Mouse (Mus musculus) brown adipose tissue, adult 24 weeks (tissue): ENCODE measurements around the gene Txnl4b. TPM values are rescaled to one million over a fixed set of nuclear protein-coding genes. Genes with fewer than 3 reads are reported as not detected.

ENCODE experiments used
- H3K27ac ChIP-seq: fragments of 200-500 bp; replicated peaks from 2 replicates; pipeline ENCODE4 v1.5.1; 2012; ENCODE audit warnings: low read depth, mild to moderate bottlenecking, low read length
- H3K4me1 ChIP-seq: fragments of 200-500 bp; 2 replicates; pipeline ENCODE4 v1.6.1; 2012; ENCODE audit warnings: low read length, mixed read lengths; ENCODE audit not compliant: control insufficient read depth, insufficient read depth, insufficient read length
- H3K4me3 ChIP-seq: fragments of 200-500 bp; 2 replicates; pipeline ENCODE4 v1.5.1; 2012; ENCODE audit warnings: low read depth, mild to moderate bottlenecking, low read length, moderate library complexity; ENCODE audit not compliant: insufficient read depth
- polyA plus RNA-seq: library from polyadenylated mRNA; stranded (reverse); fragments of >200 nt; gene quantifications from 2 replicates; pipeline ENCODE4 v1.2.4, GENCODE M21; 2012; ENCODE audit not compliant: missing spikeins, insufficient read depth, insufficient read length

Gene Txnl4b
- 21.2 and 29.4 TPM in 2 replicates for polyA plus RNA-seq

DNA sequence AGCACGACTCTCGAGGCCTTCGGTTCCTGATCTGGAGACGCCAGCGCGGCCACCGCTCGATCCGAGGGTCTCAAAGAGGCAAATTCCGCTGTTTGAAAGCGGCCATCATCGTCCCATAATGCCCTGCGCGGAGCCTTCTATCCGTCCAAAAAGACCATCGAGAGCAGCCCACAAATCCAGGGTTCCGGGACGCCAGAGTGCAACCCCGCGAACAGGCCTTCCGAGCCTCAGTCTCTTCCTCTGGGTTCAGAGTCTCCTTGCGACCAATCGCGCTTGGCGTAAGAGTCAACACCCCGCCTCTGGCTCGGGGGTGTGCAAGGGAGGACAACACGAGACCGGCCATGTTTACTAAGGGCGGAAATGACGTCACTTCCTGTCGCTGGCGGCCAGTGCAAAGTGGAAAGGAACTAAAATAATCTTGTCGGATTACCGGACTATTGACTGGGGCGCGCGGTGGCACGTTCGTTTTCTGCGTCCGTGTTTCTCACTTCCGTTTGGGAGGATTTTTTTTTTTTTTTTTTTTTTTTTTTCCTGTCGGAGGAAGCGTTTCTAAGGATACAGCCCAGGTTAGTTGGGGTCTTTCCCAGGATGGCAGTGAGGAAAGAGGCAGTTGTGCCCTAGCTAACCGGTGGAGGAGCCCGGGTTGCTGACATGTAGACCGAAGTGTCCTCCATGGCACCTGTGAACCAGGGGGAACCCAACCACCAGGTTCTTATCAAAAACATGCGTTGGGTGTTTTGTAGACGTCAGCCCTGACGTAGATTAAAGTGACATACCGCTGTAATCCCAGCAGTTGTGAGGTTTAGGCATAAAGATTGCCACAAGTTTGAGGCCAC lies at the start of gene Txnl4b, which contains the start of gene Dhx38:
Gene Txnl4b, plus strand, starts transcription at position 395 of the 836 bp plus-strand sequence.
Gene Dhx38, minus strand, starts transcription at position 364 of the 836 bp plus-strand sequence.
- peak within 1 kb of the TSS; percentile 91 for H3K27ac ChIP-seq
- H3K4me1 ChIP-seq, result peaks cover 4% of the 10 kb centered on the region; the same call in 1 of the 2 replicates
- H3K4me3 ChIP-seq, result peak within 1 kb of the TSS; percentile 81

DNA sequence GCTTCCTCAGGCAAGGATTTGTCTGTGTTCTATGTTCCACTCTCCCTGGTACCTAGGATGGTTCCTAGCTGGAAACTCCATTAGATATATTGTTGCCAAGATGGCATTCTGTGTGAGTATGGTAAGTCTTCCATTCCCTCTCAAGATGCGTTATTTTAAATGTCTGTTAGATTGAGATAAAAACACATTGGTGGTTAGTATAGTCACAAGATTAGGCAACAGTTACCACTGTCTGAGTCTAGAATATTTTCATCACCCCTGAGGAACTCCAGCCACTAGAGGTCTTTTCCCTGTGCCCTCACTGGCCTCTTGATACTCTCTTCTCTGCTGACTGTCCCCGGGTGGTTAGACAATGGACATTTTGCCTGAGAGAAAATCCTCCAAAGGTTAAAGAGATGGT lies 41.7 kb upstream of the Txnl4b start:
- Histone ChIP-seq H3K27ac (no peak overlapping the region), H3K4me1 (no peaks in the 10 kb centered on the region), H3K4me3 (no peak overlapping the region)

DNA sequence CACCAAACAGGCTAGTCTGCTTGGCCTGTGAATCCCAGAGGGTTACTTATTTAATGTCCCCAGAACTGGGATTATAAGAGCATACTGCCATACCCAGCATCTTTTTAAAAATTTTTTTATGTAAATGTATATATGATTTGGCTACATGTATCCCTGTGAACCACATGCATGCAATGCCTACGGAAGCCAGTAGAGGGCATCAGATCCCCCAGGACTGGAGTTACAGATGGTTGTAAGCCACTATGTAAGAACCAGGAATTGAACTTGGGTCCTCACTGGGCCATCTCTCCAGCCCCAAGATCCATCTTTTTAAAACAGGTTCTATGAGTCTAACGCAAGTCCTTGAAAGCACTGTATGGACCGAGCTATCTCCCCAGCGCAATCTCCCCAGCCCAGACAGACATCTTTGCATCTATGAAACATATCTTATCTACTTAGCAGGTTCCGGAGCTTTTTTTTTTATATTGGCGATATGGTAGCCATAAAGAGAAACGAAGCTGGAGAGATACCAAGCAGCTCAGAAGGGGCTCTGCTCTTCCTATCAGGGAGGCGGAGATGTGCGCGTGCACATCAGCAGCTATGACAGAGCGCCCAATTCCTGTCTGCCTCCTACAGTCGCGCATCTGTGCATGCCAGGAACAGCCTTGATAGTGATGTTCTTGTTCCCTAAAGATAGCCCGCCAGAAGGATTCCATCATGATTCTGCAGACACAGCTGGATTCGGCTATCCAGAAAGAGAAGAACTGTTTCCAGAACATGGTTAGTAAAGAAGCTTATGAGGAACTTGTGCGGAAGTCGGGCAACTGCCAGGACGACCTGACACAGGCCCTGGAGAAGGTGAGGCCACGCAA lies 30.3 kb upstream of the Txnl4b start:
- no peak overlapping the region for H3K4me3 ChIP-seq
- H3K4me1 ChIP-seq, result no peaks in the 10 kb centered on the region
- no peak overlapping the region for H3K27ac ChIP-seq

DNA sequence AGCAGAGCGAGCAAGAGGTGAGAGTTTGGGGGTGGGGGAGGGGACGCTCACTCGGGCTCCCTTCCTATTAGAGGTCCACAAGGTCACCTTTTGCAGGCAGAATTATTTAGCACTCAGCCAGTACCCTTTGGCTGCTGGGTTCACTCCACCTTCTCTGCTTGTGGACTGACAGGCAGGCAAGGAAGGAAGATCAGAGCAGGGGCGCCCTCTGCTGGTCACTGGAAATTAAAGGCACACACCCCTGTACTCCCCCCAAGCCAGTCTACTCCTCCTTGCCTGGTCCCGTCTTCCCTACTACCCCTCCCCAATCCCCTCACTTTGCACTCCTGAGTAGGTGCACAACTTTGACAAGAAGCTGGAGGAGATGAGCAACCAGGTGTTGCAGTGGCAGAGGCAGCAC lies 29.0 kb upstream of the Txnl4b start:
- Histone ChIP-seq H3K4me3 (no peak overlapping the region), H3K27ac (no peak overlapping the region), H3K4me1 (no peaks in the 10 kb centered on the region)

DNA sequence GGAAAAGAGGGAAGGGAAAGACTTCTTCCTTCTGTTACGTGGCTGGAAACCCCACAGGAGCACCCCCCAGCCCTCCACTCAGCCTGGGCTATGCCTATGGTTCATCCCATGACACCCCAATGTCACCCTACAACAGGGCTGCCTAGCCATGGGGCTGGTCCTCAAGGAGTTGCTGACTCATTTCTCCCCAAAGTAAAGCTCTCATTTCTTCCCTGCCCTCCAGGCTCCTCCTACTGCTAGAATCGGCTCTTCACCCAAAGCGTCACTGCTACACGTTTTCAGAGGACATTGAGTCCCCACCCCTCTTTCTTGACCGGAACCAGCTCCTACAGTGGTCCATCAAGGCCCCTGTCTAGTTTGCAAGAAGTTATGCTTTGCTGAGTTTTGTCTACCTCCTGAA lies 23.5 kb upstream of the Txnl4b start:
- H3K4me3 ChIP-seq, result no peak overlapping the region
- H3K4me1 ChIP-seq, result no peaks in the 10 kb centered on the region
- no peak overlapping the region for H3K27ac ChIP-seq

DNA sequence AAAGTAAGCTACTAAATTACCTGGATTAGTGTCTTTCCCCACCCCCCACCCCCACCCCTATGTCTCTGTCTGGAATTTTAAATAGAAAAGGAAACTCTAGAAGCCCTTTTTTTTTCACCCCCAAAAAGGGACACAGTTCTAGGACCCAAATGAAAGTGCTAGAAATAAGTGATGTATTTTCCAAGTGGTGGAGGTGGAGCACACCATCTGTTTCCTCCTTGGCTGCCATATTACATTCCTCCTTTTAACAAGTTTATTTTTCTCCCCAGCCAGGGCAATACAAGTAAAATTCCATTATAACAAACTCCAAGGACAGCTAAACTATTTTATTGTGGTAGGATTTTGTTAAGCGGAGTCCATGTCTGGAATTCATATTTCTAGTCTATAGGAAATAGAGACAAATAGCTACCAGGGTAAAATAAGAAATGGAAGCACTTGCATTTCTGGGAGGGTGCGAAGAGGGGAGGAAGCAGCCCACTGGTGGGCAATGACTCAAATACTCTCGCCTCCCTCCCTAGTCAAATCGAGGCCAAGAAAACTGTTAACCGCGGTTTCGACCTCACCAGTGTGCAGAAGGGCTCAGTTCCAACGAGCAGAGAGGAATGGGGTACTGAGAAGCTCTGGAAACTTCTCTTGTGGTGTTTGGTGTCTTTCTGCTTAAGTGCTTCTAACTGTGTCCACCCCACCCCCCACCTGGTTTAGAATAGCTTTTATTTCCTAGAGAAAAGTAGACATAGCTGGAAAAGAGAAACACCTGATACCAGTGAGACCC lies 22.8 kb upstream of the Txnl4b start:
- Histone ChIP-seq H3K4me1 (no peaks in the 10 kb centered on the region), H3K27ac (no peak overlapping the region), H3K4me3 (no peak overlapping the region)

DNA sequence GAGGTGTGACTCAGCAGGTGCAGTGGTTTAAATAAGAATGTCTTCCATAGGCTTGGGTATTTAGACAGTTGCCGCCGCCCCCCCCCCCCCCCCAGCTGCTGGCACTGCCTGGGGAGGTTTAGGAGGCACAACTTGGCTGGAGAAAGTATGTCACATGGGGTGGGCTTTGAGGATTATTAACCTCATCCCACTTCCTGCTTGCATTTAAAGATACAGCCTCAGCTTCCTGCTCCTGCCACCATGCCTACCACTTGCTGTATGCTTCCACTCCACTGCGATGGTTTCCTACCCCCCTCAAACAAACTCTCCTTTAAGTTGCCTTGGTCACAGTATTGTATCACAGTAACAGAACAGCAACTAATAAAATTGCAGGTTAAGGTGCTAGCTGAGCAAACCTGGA lies 21.6 kb upstream of the Txnl4b start:
- Histone ChIP-seq H3K4me1 (no peaks in the 10 kb centered on the region), H3K27ac (no peak overlapping the region), H3K4me3 (no peak overlapping the region)

DNA sequence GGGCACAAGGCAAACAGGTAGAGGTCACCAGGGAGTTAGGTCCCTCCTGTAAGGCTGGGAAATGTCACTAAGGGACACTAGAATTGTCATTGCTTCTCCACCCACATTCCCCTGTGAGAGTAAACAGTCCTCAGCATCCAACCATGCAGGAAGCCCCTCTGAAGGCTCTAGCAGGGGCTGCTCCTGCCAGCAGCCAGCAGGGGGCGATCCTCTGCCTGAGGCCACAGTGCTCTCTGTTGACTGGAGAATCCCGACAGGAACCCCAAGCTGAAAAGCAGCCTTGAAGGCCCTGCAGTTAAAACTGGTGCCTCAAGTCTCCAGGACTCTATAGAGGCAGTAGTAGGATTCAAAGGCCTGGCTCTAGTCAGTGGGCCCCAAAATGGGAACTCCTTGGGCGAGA lies 14.0 kb upstream of the Txnl4b start:
- Histone ChIP-seq H3K4me1 (no peaks in the 10 kb centered on the region), H3K27ac (no peak overlapping the region), H3K4me3 (no peak overlapping the region)

DNA sequence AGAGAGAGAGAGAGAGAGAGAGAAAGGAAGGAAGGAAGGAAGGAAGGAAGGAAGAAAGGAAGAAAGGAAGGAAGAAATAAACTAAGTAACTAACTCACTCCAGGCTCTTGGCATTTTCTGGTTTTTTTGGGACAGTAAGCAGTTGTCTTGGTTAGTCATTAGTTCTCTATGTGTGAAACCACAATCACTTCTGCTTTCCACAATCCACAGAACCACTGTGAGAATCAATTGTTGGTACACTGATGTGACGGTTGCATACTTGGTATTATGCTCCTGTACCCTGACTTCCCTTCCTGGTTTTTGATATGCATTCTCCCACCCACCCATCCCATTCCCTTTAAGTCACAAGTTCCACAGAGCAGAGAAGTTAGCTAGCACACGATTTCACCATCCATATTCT lies 1.8 kb upstream of the Txnl4b start:
- peaks cover 4% of the 10 kb centered on the region; the same call in 1 of the 2 replicates for H3K4me1 ChIP-seq
- no peak overlapping the region for H3K27ac ChIP-seq
- no peak overlapping the region for H3K4me3 ChIP-seq

DNA sequence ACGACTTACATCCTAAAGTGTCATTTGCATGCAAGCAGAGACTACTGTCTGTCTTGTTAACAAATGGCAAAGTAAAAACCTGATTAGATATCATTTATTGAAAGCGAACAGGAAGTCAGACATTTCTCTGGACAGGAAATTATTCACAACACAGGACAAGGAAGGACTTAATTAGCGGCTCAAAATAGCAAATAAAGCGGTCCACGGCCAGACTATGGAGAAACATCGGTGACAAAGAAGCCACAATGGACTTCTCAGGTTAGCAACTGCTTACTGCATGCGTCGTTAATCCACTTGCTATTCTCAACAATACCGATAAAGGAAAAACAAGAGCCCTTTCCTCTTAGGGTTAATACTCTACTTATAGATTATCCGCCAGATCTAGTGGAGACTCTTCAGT lies 926 bp upstream of the Txnl4b start:
- H3K27ac ChIP-seq, result peak overlapping the region; percentile 91

DNA sequence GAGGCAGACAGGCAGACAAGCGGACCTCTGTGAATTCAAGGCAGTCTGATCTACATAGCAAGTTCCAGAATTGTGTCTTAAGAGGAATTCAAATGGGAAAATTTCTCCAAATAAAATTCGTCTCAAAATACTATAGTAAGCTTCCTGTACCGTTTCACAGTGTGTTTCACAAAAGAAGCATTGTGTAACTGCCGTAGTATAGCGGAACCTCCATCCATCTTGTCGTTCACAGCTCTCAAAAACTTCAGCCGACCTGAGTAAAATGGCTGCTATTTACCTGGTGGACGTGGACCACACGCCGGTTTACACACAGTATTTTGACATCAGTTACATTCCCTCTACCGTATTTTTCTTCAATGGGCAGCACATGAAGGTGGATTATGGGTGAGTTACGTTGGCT lies 5.4 kb downstream of the Txnl4b start:
- Histone ChIP-seq H3K4me1 (peaks cover 4% of the 10 kb centered on the region; the same call in 1 of the 2 replicates), H3K27ac (no peak overlapping the region), H3K4me3 (no peak overlapping the region)

More for the DNA sequence above, 926 bp upstream of the Txnl4b start:
- Histone ChIP-seq H3K4me1 (peaks cover 4% of the 10 kb centered on the region; the same call in 1 of the 2 replicates), H3K4me3 (peak overlapping the region; percentile 74)

DNA sequence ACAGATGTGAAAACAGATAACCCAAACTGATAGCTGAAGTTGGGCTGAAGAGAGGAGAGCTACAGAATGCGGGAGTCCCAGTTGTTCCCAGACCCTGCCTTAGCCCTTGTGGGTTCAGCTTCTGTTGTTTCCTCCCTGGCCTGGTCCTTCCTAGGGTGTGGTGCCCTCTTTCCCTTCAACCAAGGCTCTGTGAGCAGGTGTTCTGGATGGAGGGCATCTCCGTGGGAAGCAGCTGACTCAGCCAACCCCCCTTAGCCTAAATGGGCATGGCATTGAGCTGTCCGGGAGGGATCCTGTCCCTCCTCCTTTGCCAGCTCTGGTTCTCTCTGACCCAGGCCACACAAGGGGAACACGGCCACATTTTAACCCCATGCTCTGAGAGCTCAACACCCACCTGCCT lies 10.6 kb downstream of the Txnl4b start:
- Histone ChIP-seq H3K27ac (peak overlapping the region; percentile 74), H3K4me3 (peak overlapping the region; percentile 55), H3K4me1 (peaks cover 5% of the 10 kb centered on the region; the same call in 1 of the 2 replicates)

DNA sequence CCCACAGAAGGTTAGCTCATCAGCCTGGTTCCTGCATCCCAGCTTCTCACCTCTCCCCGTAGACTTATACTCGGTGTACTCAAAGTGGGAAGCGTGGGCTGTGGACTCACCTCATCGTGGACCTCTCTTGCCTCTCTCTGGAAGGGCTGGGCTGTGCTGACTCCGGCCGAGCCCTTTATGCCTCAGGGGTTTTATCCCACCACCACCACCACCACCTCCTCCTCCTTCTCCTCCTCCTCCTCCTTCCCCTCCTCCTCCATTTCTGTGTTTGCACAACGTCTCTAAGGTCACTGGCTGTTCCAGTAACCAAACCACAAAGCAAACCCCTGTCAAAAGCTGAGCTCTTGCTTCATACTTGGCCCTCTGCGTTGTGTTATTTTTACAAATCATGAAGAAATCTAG lies 13.2 kb downstream of the Txnl4b start, which contains the start of gene Hp:
Gene Hp, minus strand, starts transcription at position 273 of the 402 bp plus-strand sequence.
- Histone ChIP-seq H3K4me3 (peak within 1 kb of the TSS; percentile 55), H3K27ac (peak within 1 kb of the TSS; percentile 86), H3K4me1 (peaks cover 5% of the 10 kb centered on the region; the same call in 1 of the 2 replicates)

DNA sequence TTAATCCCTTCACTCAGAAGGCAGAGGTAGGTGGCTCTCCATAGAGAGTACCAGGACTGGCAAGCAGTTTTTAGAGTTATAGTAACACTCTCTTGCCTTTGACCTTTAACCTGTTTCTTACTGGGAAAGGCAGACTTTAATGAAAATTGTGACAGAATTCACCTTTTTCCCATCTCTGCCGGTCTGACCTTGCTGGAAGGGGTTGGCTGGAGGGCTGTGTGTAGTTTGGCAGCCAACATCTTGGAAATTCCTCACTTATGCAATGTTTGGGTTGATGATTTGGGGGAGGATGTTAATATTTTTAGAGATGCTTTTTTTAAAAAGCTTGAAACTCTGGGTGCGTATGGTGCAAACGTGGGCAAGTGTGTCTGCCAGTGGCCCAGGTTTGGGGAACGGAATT lies 18.6 kb downstream of the Txnl4b start:
- peak overlapping the region; percentile 94 for H3K27ac ChIP-seq
- no peak overlapping the region for H3K4me3 ChIP-seq
- H3K4me1 ChIP-seq, result peaks cover 6% of the 10 kb centered on the region
